Mouse (Mus musculus) stomach, embryonic 16.5 days (tissue): Measurements from ENCODE around the gene Entpd2. TPM values are rescaled to one million over a fixed set of nuclear protein-coding genes. Genes with fewer than 3 reads are reported as not detected.

Experiments used
- ATAC-seq: fragments of 200-750 bp; cut with Nextera tagmentation; 2 replicates; pipeline ENCODE4 v1.8.0; 2017; ENCODE audit warnings: moderate number of reproducible peaks, moderate TSS enrichment; ENCODE audit not compliant: insufficient read depth, low FRiP score
- H3K27ac ChIP-seq: fragments of 300-500 bp; sonication (generic); 2 replicates; pipeline ENCODE4 v1.5.1; 2014; ENCODE audit warnings: low read length
- H3K27me3 ChIP-seq: fragments of 300-500 bp; sonication (generic); 2 replicates; pipeline ENCODE4 v1.6.1; 2014; ENCODE audit warnings: low read length, control low read depth, mixed read lengths; ENCODE audit not compliant: control insufficient read depth, insufficient read depth
- H3K36me3 ChIP-seq: fragments of 300-500 bp; sonication (generic); 2 replicates; pipeline ENCODE4 v1.6.1; 2014; ENCODE audit warnings: low read length; ENCODE audit not compliant: control insufficient read depth, insufficient read depth
- H3K4me1 ChIP-seq: fragments of 300-500 bp; sonication (generic); 2 replicates; pipeline ENCODE4 v1.6.1; 2014; ENCODE audit warnings: low read length, control low read depth, mixed read lengths; ENCODE audit not compliant: control insufficient read depth, insufficient read depth
- H3K4me2 ChIP-seq: fragments of 300-500 bp; sonication (generic); 2 replicates; pipeline ENCODE4 v1.6.1; 2014; ENCODE audit warnings: low read depth, low read length, mixed read lengths
- H3K4me3 ChIP-seq: fragments of 300-500 bp; sonication (generic); replicated peaks from 2 replicates; pipeline ENCODE4 v1.5.1; 2014; ENCODE audit warnings: mild to moderate bottlenecking, low read length
- H3K9ac ChIP-seq: fragments of 300-500 bp; sonication (generic); 2 replicates; pipeline ENCODE4 v1.6.1; 2014; ENCODE audit warnings: low read length
- H3K9me3 ChIP-seq: fragments of 300-500 bp; sonication (generic); replicated peaks from 2 replicates; pipeline ENCODE4 v1.6.1; 2016; ENCODE audit warnings: low read length, control low read depth; ENCODE audit not compliant: control insufficient read depth
- WGBS: fragments of 180-500 bp; shearing (Covaris S2); extraction: QIAGEN DNeasy Blood & Tissue Kit; methylation state at CpG from one replicate; pipeline ENCODE4 v1.1.7; 2014; 5-methylcytosine and 5-hydroxymethylcytosine counted together
- polyA plus RNA-seq: library from polyadenylated mRNA; unstranded; fragments of >200 nt; fragmentation: Nextera tagmentation; extraction: Ambion mirVana; gene quantifications from 2 replicates; pipeline ENCODE4 v1.2.1, GENCODE M21; 2015

Gene Entpd2
- polyA plus RNA-seq, 1 experiment from 2014 or later = 16.6 TPM

GRCm38 (mm10) chr2:25376589-25376988, 19.1 kb upstream of the Entpd2 start:
- H3K4me1 ChIP-seq = peaks cover 25% of the 10 kb centered on the region
- no peak overlapping the region for H3K4me3 ChIP-seq
- H3K4me2 ChIP-seq = no peak overlapping the region
- H3K9me3 ChIP-seq = no peaks in the 10 kb centered on the region
- H3K36me3 ChIP-seq = peaks cover 3% of the 10 kb centered on the region; the same call in 1 of the 2 replicates
- no peak overlapping the region for H3K27ac ChIP-seq
- no peaks in the 10 kb centered on the region for H3K27me3 ChIP-seq
- no peak for ATAC-seq
- no peak overlapping the region for H3K9ac ChIP-seq
- WGBS = 54% methylated on average over 4 of the region's 4 CpGs

DNA sequence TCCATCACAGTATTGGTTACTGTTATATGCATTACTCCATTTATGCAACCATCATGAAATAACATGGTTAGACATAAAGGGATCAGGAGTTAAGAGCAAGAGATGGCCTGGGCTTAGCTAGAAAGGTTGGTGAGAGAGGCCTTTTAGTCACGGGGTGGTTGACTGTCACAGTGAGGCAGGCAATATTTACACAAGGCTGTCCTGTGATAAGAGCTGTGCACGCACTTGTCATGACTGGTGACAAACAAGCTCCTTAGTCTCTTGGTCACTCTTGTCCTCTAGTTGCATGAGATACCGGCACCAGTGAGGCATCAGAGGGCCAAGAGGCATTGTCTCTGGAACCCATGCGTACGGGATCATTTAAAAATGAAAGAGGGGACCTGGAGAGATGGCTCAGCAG, 11.2 kb upstream of the Entpd2 start:
- Histone ChIP-seq H3K4me2 (no peak overlapping the region), H3K27ac (no peak overlapping the region), H3K36me3 (no peaks in the 10 kb centered on the region), H3K9ac (no peak overlapping the region), H3K4me1 (no peaks in the 10 kb centered on the region), H3K9me3 (no peaks in the 10 kb centered on the region), H3K27me3 (no peaks in the 10 kb centered on the region), H3K4me3 (no peak overlapping the region)
- WGBS = 59% methylated on average over 5 of the region's 5 CpGs
- ATAC-seq = no peak

GRCm38 (mm10) chr2:25391266-25391665, 4.4 kb upstream of the Entpd2 start:
- no peak overlapping the region for H3K4me2 ChIP-seq

GRCm38 (mm10) chr2:25394281-25395221, 1.1 kb upstream of the Entpd2 start:
- H3K36me3 ChIP-seq = no peaks in the 10 kb centered on the region
- H3K27me3 ChIP-seq = peaks cover 23% of the 10 kb centered on the region
- WGBS = 46% methylated on average over 3 of the region's 3 CpGs
- H3K27ac ChIP-seq = peak overlapping the region; percentile 43
- no peak overlapping the region; the same call in 1 of the 2 replicates for H3K9ac ChIP-seq
- peaks cover 12% of the 10 kb centered on the region for H3K4me1 ChIP-seq
- no peak overlapping the region for H3K4me3 ChIP-seq
- peak; percentile 30; the same call in 1 of the 2 replicates for ATAC-seq
- H3K4me2 ChIP-seq = no peak overlapping the region
- H3K9me3 ChIP-seq = no peaks in the 10 kb centered on the region

More at GRCm38 (mm10) chr2:25391266-25391665, 4.4 kb upstream of the Entpd2 start:
- 57% methylated on average over 5 of the region's 5 CpGs for WGBS
- no peaks in the 10 kb centered on the region for H3K9me3 ChIP-seq
- H3K27ac ChIP-seq = no peak overlapping the region
- no peaks in the 10 kb centered on the region for H3K36me3 ChIP-seq
- ATAC-seq = no peak
- H3K4me3 ChIP-seq = no peak overlapping the region
- H3K27me3 ChIP-seq = peaks cover 3% of the 10 kb centered on the region; the same call in 1 of the 2 replicates
- no peak overlapping the region for H3K9ac ChIP-seq
- H3K4me1 ChIP-seq = peaks cover 12% of the 10 kb centered on the region

DNA sequence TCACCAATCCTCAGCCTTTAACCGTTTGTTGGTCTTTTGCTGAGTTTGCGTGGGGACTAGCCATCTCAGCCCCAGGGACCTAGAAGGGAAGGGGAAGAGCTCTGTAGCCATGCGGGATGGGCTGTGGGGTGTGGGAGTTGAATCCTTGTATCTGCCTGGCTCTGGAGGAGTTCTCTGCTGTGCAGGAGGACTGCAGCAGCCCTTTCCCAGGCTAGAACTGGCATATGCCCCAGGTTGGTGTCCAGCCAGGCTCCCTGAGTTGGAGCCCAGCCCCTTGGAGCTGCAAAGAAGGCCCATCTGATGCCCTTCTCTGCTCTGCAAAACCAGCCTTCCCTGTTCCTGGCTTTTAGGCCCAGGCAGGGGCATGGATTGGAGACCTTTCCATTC, 916 bp downstream of the Entpd2 start:
- peak overlapping the region; percentile 67 for H3K9ac ChIP-seq
- H3K36me3 ChIP-seq = no peaks in the 10 kb centered on the region
- peaks cover 32% of the 10 kb centered on the region for H3K27me3 ChIP-seq
- H3K4me3 ChIP-seq = peak overlapping the region; percentile 55
- WGBS = 29% methylated on average over 3 of the region's 3 CpGs
- H3K4me2 ChIP-seq = peak overlapping the region; percentile 75
- peaks cover 16% of the 10 kb centered on the region for H3K4me1 ChIP-seq
- no peak for ATAC-seq
- H3K27ac ChIP-seq = no peak overlapping the region
- no peaks in the 10 kb centered on the region for H3K9me3 ChIP-seq

- no peak overlapping the region for H3K9ac ChIP-seq
- peaks cover 16% of the 10 kb centered on the region for H3K4me1 ChIP-seq
- peak overlapping the region; percentile 75 for H3K4me2 ChIP-seq
- 48% methylated on average over 1 of the region's 1 CpGs for WGBS
- H3K27me3 ChIP-seq = peaks cover 35% of the 10 kb centered on the region
- H3K4me3 ChIP-seq = no peak overlapping the region
- no peak overlapping the region for H3K27ac ChIP-seq
- no peaks in the 10 kb centered on the region for H3K9me3 ChIP-seq
- no peaks in the 10 kb centered on the region for H3K36me3 ChIP-seq
- no peak for ATAC-seq
Observed at GRCm38 (mm10) chr2:25397010-25397409, 1.3 kb downstream of the Entpd2 start.

DNA sequence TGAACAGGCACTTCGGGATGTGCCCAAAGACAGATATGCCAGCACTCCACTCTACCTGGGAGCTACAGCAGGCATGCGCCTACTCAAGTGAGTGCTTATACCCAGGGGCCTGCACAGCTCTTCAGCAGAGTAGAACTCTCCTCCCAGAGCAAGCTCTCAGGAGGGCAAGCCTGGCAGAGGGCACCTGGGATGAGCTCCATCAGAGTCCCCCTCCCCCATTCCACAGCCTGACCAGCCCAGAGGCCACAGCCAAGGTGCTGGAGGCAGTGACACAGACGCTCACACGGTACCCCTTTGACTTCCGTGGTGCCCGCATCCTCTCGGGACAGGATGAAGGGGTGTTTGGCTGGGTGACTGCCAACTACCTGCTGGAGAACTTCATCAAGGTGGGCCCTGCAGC, 2.4 kb downstream of the Entpd2 start:
- Histone ChIP-seq H3K9ac (no peak overlapping the region), H3K4me3 (no peak overlapping the region), H3K4me2 (no peak overlapping the region), H3K27ac (no peak overlapping the region), H3K27me3 (peaks cover 38% of the 10 kb centered on the region), H3K4me1 (peaks cover 16% of the 10 kb centered on the region), H3K9me3 (no peaks in the 10 kb centered on the region), H3K36me3 (no peaks in the 10 kb centered on the region)
- 88% methylated on average over 7 of the region's 7 CpGs for WGBS
- ATAC-seq = no peak

- Histone ChIP-seq H3K36me3 (no peaks in the 10 kb centered on the region), H3K27me3 (peaks cover 38% of the 10 kb centered on the region), H3K4me3 (no peak within 1 kb of the TSS), H3K4me1 (peaks cover 16% of the 10 kb centered on the region), H3K4me2 (no peak within 1 kb of the TSS), H3K27ac (no peak within 1 kb of the TSS), H3K9ac (no peak within 1 kb of the TSS), H3K9me3 (no peaks in the 10 kb centered on the region)
- no peak for ATAC-seq
- 61% methylated on average over 8 of the region's 8 CpGs for WGBS
Observed at GRCm38 (mm10) chr2:25399051-25399450, 3.4 kb downstream of the Entpd2 start, which contains the start of gene Npdc1. Gene Npdc1 (plus strand): TSS chr2:25399351.

GRCm38 (mm10) chr2:25400291-25400690, 4.6 kb downstream of the Entpd2 start:
- 23% methylated on average over 16 of the region's 16 CpGs for WGBS
- H3K27ac ChIP-seq = no peak overlapping the region
- H3K9ac ChIP-seq = no peak overlapping the region
- H3K27me3 ChIP-seq = peaks cover 35% of the 10 kb centered on the region
- peaks cover 7% of the 10 kb centered on the region for H3K4me1 ChIP-seq
- peak overlapping the region; percentile 48 for H3K4me2 ChIP-seq
- ATAC-seq = no peak
- H3K9me3 ChIP-seq = no peaks in the 10 kb centered on the region
- no peak overlapping the region; the same call in 1 of the 2 replicates for H3K4me3 ChIP-seq
- no peaks in the 10 kb centered on the region for H3K36me3 ChIP-seq
